Mouse (Mus musculus) thymus, adult 2 months (tissue): Measurements from ENCODE around the gene Tcta.

ENCODE experiments used
- CTCF ChIP-seq: fragments of 200-500 bp; IDR thresholded peaks from 2 replicates; pipeline ENCODE4 v1.5.1; 2012; ENCODE audit warnings: mild to moderate bottlenecking, control low read depth, low read length, moderate library complexity, borderline replicate concordance; ENCODE audit not compliant: control insufficient read depth, poor library complexity, insufficient read depth; ENCODE audit errors: extremely low read depth
- POLR2A ChIP-seq: fragments of 200-500 bp; IDR thresholded peaks from 2 replicates; pipeline ENCODE4 v1.6.1; 2012; ENCODE audit warnings: mild to moderate bottlenecking, low read length, control low read depth, moderate library complexity; ENCODE audit not compliant: control insufficient read depth, poor library complexity, insufficient read depth; ENCODE audit errors: extremely low read depth

GRCm38 (mm10) chr9:108266261-108266935 lies 39.6 kb downstream of the Tcta start:
- TF ChIP-seq POLR2A (no peak), CTCF (no peak)
